23 mouse cellular contexts compared by ENCODE assay signal in the genomic region with DNA sequence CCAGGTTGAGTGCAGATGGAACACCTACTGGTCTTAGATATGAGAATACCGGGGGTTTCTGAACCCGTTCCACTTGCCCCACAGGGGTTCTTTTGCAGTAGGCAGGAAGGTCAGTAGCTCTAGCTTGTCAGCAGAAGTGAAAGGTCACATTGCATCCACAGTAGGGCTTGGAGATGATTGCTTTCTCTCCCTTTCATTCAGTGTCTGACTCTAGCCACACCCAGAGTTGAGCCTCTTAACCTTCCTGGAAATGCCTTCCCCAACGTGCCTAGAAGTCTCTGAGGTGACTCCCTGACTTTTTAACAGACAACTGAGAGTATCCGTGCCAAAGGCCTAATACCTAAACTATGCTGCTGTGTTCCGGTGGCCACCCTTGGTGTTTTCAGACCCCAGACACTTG.
A peak's percentile ranks its signal among the peaks of the same experiment; 100 is the strongest.
DNase-seq lines count a peak whose midpoint lies in the region; TF ChIP-seq lines count a peak whose summit lies in the region.
"Had no signal": no experiment of that assay in that cellular context is flagged by ENCODE, and none has a peak within 500 bp of the region (broad histone marks: within the 10 kb centered on the region; RNA-seq: fewer than 3 reads in every experiment).

No protein-coding gene starts in this region.

- TF ChIP-seq CTCF in ES-Bruce4 (IDR thresholded peaks at IDR 0.05; ENCODE audit: low read depth, low read length), result no peak

- peaks cover 10% of the 10 kb centered on the region for H3K4me1 ChIP-seq in ES-Bruce4 (ENCODE audit: control insufficient read depth, insufficient read depth, low read length)
- H3K4me1 ChIP-seq: embryonic facial prominence, embryonic 10.5 days; embryonic facial prominence, embryonic 12.5 days; forebrain, embryonic 13.5 days; forebrain, embryonic 15.5 days had no signal

- no peak overlapping the region for H3K4me3 ChIP-seq in ES-Bruce4 (ENCODE audit: low read depth, low read length)
- H3K4me3 ChIP-seq: embryonic facial prominence, embryonic 10.5 days; embryonic facial prominence, embryonic 12.5 days; forebrain, embryonic 13.5 days; forebrain, embryonic 15.5 days had no signal

- peak overlapping the region; percentile 37; the same call in 1 of the 2 replicates for H3K27ac ChIP-seq in ES-Bruce4 (ENCODE audit: insufficient read depth, low read length)
- H3K27ac ChIP-seq: embryonic facial prominence, embryonic 10.5 days; embryonic facial prominence, embryonic 12.5 days; forebrain, embryonic 13.5 days; forebrain, embryonic 15.5 days had no signal

- no peaks in the 10 kb centered on the region for H3K9me3 ChIP-seq in ES-Bruce4 (replicated peaks; ENCODE audit: control insufficient read depth, insufficient read depth, low read length, poor library complexity, severe bottlenecking)
- H3K9me3 ChIP-seq: embryonic facial prominence, embryonic 12.5 days; forebrain, embryonic 13.5 days; forebrain, embryonic 15.5 days; G1E had no signal

- no peak overlapping the region for H3K9ac ChIP-seq in ES-Bruce4 (ENCODE audit: low read depth, poor library complexity, severe bottlenecking)
- H3K9ac ChIP-seq: embryonic facial prominence, embryonic 12.5 days; forebrain, embryonic 13.5 days; forebrain, embryonic 15.5 days; forebrain, postnatal 0 days had no signal

- no peak for TF ChIP-seq POLR2A in ES-Bruce4 (IDR thresholded peaks at IDR 0.05; ENCODE audit: insufficient read depth, low read length)

- peak; percentile 73; the same call in 1 of the 2 replicates for TF ChIP-seq EP300 in ES-Bruce4 (IDR thresholded peaks at IDR 0.05; ENCODE audit: insufficient read depth, low read depth, low read length)

- no peaks in the 10 kb centered on the region for H3K36me3 ChIP-seq in ES-Bruce4 (ENCODE audit: control insufficient read depth, insufficient read depth, low read length, poor library complexity, severe bottlenecking)
- H3K36me3 ChIP-seq: embryonic facial prominence, embryonic 10.5 days; embryonic facial prominence, embryonic 12.5 days; forebrain, embryonic 15.5 days; G1E had no signal

- no peaks in the 10 kb centered on the region for H3K27me3 ChIP-seq in ES-Bruce4 (ENCODE audit: control insufficient read depth, insufficient read depth, low read length, poor library complexity, severe bottlenecking)
- H3K27me3 ChIP-seq: embryonic facial prominence, embryonic 12.5 days; forebrain, embryonic 13.5 days; forebrain, embryonic 15.5 days; Patski had no signal

- DNase-seq in kidney, postnatal 10 days, result peak; percentile 2
- DNase-seq in kidney, postnatal 14 days, result no peak
- DNase-seq in ES-CJ7 (ENCODE audit: low read depth, low spot score) (peak; percentile 80), R1 (ENCODE audit: low read depth, low spot score) (peak; percentile 76)
- DNase-seq in left cerebral cortex, postnatal 25 days (ENCODE audit: low spot score in 2 of 2), result no peak
- no peak for DNase-seq in ovary, adult 18-20 months (ENCODE audit: low spot score)
- DNase-seq in thymus, postnatal 4 days, result no peak
- DNase-seq: adrenal gland, adult 8-10 months; adrenal gland, postnatal 14 days; adrenal gland, postnatal 36 days; cerebellum, adult 11-12 months; cerebellum, adult 2 months; cerebellum, adult 9-10 months; cerebellum, postnatal 10 days; cerebellum, postnatal 25 days; forebrain, postnatal 0 days had no signal

- intact Hi-C loops in left cerebral cortex, postnatal 25 days (cut with DNase I), result loop anchor here (5.0 kb wide), 1 partner anchor 133 kb away; a partner anchor contains a TSS

Comparison
In these comparisons a context has a peak if more than half of its experiments do, and no peak if none do; other contexts are left out.
1. DNase-seq: peak in kidney, postnatal 10 days (single experiment), ES-CJ7 (single experiment) and R1 (single experiment); none in kidney, postnatal 14 days (single experiment), left cerebral cortex, postnatal 25 days (0 of 2), ovary, adult 18-20 months (single experiment) and thymus, postnatal 4 days (single experiment).